Mouse (Mus musculus) urinary bladder, adult 18-20 months (tissue): ENCODE data around the gene Pim3.
"Not testable (repeated sequence)": the region's sequence is repeated elsewhere in the genome, so short reads cannot be mapped to it uniquely, and the experiment has no call there.

Source experiments
- DNase-seq, 2 experiments: peaks; one replicate each; pipeline ENCODE4 v3.0.0; 2022; ENCODE audit warnings: low spot score in 2 of 2, mixed read lengths in 2 of 2

Gene Pim3

GRCm38 (mm10) chr15:88861772-88862622, at the start of gene Pim3:
TSS of gene Pim3 (plus strand) at chr15:88862186.
- peak; percentile 95 to 97 for DNase-seq

DNA sequence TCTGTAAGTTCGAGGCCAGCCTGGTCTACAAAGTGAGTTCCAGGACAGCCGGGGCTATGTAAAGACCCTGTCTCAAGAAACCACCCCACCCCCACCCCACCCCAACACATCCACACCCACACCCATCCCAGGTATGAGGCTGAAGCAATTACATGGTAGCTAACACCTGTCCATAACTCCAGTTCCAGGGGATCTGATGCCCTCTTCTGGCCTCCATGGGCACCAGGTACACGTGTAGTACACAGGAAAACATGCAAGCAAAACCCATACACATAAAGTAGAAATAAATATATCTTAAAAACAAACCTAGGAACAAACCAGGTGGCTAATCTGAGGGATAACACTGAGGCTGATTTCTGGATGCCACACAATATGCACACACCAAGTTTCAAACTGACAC, 48.7 kb upstream of the Pim3 start:
- DNase-seq = no peak

- not testable (repeated sequence) for DNase-seq
Observed at GRCm38 (mm10) chr15:88813873-88814272, 48.1 kb upstream of the Pim3 start.

GRCm38 (mm10) chr15:88814411-88815047, 47.5 kb upstream of the Pim3 start:
- no peak for DNase-seq

DNA sequence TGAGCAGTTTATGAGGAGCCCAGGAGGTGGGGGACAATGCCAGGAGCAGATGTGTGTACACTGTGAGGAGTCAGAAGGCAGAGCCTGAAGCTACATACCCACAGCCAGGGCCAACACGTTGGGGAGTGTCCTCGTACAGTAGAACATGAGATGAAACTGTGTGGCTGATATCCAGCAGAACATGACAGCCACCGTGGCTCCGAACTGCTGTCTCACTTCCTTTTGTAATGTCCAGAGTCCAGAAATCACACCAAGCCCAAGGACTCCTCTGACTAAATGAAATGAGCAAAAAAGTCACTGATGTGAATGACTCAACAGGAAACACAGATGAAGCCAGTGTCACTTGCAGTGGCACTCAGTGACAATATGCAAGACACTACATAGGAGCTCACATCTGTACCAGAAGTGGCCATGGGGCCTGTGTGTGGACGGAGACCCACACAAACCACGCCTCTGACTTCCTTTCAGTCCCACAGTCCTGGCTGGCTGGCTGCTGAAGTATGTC, 46.7 kb upstream of the Pim3 start:
- no peak for DNase-seq

GRCm38 (mm10) chr15:88819026-88819905, 42.7 kb upstream of the Pim3 start, which contains the start of the genes Alg12 and Creld2:
TSS of gene Alg12 (minus strand) at chr15:88819318.
TSS of gene Creld2 (plus strand) at chr15:88819646.
- peak; percentile 98 to 100 for DNase-seq

DNA sequence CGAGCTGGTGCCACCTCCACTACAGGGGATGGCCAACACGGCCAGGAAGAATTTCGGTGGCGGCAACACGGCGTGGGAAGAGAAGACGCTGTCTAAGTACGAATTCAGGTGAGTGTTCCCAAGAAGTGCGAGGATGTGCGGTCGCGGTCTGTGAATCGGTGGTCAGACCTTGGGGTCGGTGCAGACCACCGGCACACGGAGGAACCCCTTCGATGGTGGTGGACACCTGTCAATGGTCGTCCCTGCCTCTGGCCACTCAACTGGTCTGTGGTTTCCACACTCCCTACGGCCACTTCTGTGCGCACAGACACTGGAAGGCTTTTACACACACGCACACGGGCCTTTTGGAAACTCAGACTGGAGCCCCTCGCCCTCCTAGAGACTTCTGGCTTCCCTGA, 42.1 kb upstream of the Pim3 start:
- DNase-seq = peak in 1 of 2 experiments; percentile 35

DNA sequence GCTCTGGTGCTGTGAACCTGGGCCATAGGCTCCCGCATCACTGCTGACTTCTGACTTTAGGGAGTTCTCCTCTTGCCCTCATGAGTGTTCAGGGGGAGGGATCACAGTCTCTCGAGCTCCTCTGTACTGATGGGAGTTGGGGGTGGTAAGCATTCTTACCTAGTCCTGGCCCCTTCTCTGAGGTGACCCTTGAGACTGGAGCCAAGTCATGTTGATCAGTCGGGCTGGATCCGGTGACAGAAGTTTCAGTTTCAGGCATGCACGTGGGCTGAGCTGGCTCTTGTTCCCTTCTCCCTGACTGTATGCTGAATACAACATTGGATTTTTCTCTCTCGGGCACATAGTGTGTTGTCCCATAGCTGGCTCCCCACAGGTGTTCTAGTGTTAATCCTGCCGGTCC, 40.6 kb upstream of the Pim3 start:
- no peak for DNase-seq

GRCm38 (mm10) chr15:88822513-88822912, 39.5 kb upstream of the Pim3 start:
- no peak for DNase-seq

GRCm38 (mm10) chr15:88823376-88823775, 38.6 kb upstream of the Pim3 start:
- no peak for DNase-seq

- DNase-seq = no peak
Observed at GRCm38 (mm10) chr15:88827466-88827865, 34.5 kb upstream of the Pim3 start.

DNA sequence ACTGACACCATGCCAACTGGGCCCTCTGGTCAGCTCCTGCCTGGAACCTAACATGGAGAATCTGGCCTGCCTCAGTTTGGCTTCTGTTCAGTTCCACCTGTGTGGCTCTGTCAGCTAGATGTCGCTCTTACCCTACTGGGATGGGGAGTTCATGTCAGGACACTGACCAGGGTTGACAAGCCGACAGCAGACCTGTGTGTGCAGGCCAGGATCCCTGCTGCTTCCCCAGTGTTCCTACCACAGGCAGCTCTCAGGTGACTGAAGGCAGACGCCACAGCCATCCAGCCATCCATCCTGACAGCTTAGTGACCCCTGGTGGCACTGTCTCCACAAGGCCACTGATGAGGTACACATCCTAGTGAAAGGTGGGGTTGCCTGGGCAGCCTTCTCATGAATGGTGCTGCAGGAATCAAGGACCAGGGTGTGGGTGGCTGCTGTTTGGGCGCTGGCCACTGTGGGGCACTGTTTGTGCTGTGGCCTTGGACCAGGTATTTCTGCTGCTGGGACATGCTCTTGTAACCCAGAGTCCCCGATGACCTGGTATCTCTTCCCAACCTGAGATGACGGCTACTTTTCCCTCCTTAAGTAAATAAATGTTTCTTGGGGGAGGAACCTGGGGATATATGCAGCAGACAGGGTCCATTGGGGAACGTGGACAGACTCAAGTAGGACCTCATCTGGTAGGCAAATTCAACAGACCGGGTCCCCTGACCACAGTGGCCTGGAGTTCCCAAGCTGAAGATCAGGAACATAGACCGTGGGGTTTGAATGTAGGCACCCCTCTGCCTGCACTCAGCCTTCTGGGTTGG, 33.8 kb upstream of the Pim3 start:
- DNase-seq = peak; percentile 52 to 72

GRCm38 (mm10) chr15:88828800-88829705, 32.9 kb upstream of the Pim3 start:
- DNase-seq = peak; percentile 79 to 91

DNA sequence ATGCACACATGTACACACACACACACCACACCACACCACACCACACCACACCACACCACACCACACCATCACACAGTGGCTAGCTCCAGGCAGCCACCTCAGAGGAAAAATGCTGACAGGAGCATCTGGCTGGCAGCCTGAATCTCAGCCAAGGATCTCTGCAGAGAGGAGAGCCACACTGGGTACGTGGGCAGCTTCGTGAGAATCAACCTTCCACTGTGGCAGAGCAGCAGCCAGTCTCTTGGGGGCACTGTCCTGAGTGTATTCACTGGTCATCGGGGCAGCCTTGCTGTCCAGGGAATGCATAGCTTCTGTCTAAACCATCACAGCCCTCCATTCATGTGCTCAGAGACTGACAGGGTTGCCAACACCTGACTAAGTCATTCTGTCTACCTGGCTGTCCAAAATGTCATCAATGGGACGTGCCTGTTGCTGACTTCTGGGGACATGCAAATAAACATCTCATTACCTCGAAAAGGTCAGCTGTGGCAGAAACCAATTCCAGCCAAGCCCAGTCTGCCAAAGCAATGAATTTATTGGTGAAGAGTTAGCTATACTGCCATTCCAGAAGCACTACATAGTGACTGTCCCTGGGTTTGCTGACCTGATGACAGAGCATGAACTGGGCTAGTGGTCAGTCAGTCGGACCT, 32.1 kb upstream of the Pim3 start:
- DNase-seq = no peak

DNA sequence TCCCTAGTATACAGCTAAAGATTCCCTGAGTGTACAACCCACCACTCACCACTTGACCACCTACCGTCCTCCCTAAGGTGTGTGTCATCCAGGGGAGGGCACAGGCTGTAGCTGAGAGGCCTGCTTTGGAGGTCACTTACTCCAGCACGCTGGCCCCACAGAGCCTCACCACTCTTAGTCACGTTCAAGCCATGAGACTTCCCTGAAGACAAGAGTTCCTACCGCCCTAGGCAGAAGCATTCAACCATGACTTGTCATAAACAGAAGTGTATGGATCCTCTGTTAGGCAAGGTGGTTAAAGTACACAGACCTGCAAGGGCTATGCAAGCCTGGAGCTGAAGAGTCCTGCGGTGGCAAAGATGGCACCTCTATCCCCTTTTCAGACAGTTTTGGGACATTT, 31.3 kb upstream of the Pim3 start:
- no peak for DNase-seq

DNA sequence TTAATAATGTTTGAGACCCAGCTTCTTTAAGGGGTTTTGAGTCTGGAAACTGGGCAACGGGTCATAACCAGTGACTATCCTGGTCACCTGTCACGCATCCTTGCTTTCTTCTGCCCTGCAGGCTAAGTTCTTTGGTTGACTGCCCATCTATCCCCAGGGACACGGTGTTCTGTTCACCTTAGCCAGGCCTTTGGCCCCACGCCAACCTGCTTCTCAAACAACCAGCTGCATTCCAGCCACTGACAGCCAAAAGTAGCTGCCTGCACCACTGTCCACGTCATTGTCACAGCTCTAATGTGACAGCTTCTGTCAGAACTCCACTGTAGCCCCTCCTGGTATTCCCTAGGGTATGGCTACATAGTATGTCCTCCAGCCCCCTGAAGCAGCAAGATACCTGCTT, 30.5 kb upstream of the Pim3 start:
- no peak for DNase-seq

GRCm38 (mm10) chr15:88832536-88832935, 29.4 kb upstream of the Pim3 start:
- DNase-seq = no peak

GRCm38 (mm10) chr15:88836031-88836430, 26.0 kb upstream of the Pim3 start:
- no peak for DNase-seq

DNA sequence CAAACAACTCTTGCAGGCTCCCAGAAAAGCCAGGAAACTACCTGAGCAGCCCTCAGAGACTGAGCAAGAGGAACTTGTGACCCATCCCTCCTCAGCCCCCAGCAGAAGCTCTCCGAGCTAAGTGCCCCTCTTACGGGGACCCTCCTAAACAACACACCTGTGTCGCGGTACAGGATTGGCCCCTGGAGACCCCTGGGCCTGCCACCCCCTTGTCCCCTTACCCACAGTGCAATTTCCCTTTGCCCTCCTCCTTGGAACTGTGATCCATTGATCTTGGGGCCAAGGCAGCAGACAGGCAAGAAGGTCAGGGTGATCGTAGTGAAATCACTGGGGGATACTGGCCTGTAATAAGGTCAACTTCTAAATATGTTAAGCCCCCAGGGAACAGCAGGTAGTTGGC, 25.4 kb upstream of the Pim3 start:
- no peak for DNase-seq
